Mouse (Mus musculus): ENCODE results near the gene Emsy.

- TF ChIP-seq BHLHE40 (IDR thresholded peaks at IDR 0.05; ENCODE audit: low read depth, low read length) (no peak), TCF12 (IDR thresholded peaks at IDR 0.05; ENCODE audit: low read depth, low read length) (no peak), MEF2A (IDR thresholded peaks at IDR 0.05; ENCODE audit: borderline replicate concordance, low read depth, low read length) (no peak), EP300 (IDR thresholded peaks at IDR 0.05; ENCODE audit: low read length) (no peak), POLR2A (IDR thresholded peaks at IDR 0.05; ENCODE audit: low read depth, low read length) (no peak), PAX5 (IDR thresholded peaks at IDR 0.05; ENCODE audit: low read length) (no peak), CTCF (conservative IDR thresholded peaks at IDR 0.05 in 1 of 2, IDR thresholded peaks at IDR 0.05 in 1 of 2; ENCODE audit: low read depth in 2 of 2, low read length in 2 of 2) (no peak), POLR2AphosphoS2 (IDR thresholded peaks at IDR 0.05; ENCODE audit: low read depth, low read length) (no peak), NRF1 (IDR thresholded peaks at IDR 0.05; ENCODE audit: low read depth, low read length) (no peak), JUND (conservative IDR thresholded peaks at IDR 0.05; ENCODE audit: low read depth, low read length) (no peak), USF2 (conservative IDR thresholded peaks at IDR 0.05; ENCODE audit: low read depth, low read length) (no peak)
Measured at GRCm38 (mm10) chr7:98564607-98565364, 91.8 kb downstream of the Emsy start.

Data from CH12.LX (cell line).